Mouse (Mus musculus): ENCODE results near the gene Trio. TPM values are rescaled to one million over a fixed set of nuclear protein-coding genes. Genes with fewer than 3 reads are reported as not detected.

Gene Trio
- polyA plus RNA-seq, 1 experiment: 49.9 TPM

GRCm38 (mm10) chr15:27860439-27860838 lies 165.2 kb downstream of the Trio start:
- Histone ChIP-seq H3K4me1 (ENCODE audit: control insufficient read depth, insufficient read depth, low read length) (peaks cover 21% of the 10 kb centered on the region), H3K4me3 (ENCODE audit: insufficient read depth, low read length) (no peak overlapping the region), H3K27ac (ENCODE audit: insufficient read depth, low read depth, low read length) (no peak overlapping the region)
- TF ChIP-seq POLR2A (IDR thresholded peaks at IDR 0.05; ENCODE audit: borderline replicate concordance, low read depth, low read length): no peak
- no peak; the same call in 1 of the 2 replicates for TF ChIP-seq CTCF (IDR thresholded peaks at IDR 0.05; ENCODE audit: low read depth, low read length)

GRCm38 (mm10) chr15:27859590-27859989 lies 166.1 kb downstream of the Trio start:
- Histone ChIP-seq H3K4me3 (ENCODE audit: insufficient read depth, low read length) (no peak overlapping the region), H3K27ac (ENCODE audit: insufficient read depth, low read depth, low read length) (no peak overlapping the region), H3K4me1 (ENCODE audit: control insufficient read depth, insufficient read depth, low read length) (peaks cover 21% of the 10 kb centered on the region)
- TF ChIP-seq POLR2A (IDR thresholded peaks at IDR 0.05; ENCODE audit: borderline replicate concordance, low read depth, low read length) (no peak), CTCF (IDR thresholded peaks at IDR 0.05; ENCODE audit: low read depth, low read length) (no peak)

GRCm38 (mm10) chr15:27859115-27859514 lies 166.5 kb downstream of the Trio start:
- no peak overlapping the region for H3K27ac ChIP-seq (ENCODE audit: insufficient read depth, low read depth, low read length)
- no peak overlapping the region for H3K4me3 ChIP-seq (ENCODE audit: insufficient read depth, low read length)
- H3K4me1 ChIP-seq (ENCODE audit: control insufficient read depth, insufficient read depth, low read length): peaks cover 21% of the 10 kb centered on the region
- TF ChIP-seq CTCF (IDR thresholded peaks at IDR 0.05; ENCODE audit: low read depth, low read length): no peak
- TF ChIP-seq POLR2A (IDR thresholded peaks at IDR 0.05; ENCODE audit: borderline replicate concordance, low read depth, low read length): no peak

- H3K4me3 ChIP-seq (ENCODE audit: insufficient read depth, low read length): no peak overlapping the region
- TF ChIP-seq POLR2A (IDR thresholded peaks at IDR 0.05; ENCODE audit: borderline replicate concordance, low read depth, low read length): no peak
- TF ChIP-seq CTCF (IDR thresholded peaks at IDR 0.05; ENCODE audit: low read depth, low read length): no peak
- peaks cover 21% of the 10 kb centered on the region for H3K4me1 ChIP-seq (ENCODE audit: control insufficient read depth, insufficient read depth, low read length)
- H3K27ac ChIP-seq (ENCODE audit: insufficient read depth, low read depth, low read length): no peak overlapping the region
These were observed 167.3 kb downstream of the Trio start for GRCm38 (mm10) chr15:27858179-27858819.

GRCm38 (mm10) chr15:27857242-27857641 lies 168.4 kb downstream of the Trio start:
- TF ChIP-seq CTCF (IDR thresholded peaks at IDR 0.05; ENCODE audit: low read depth, low read length): no peak
- no peak for TF ChIP-seq POLR2A (IDR thresholded peaks at IDR 0.05; ENCODE audit: borderline replicate concordance, low read depth, low read length)
- H3K27ac ChIP-seq (ENCODE audit: insufficient read depth, low read depth, low read length): no peak overlapping the region
- H3K4me1 ChIP-seq (ENCODE audit: control insufficient read depth, insufficient read depth, low read length): peaks cover 13% of the 10 kb centered on the region
- 0 out of 2 replicates have a peak overlapping the region, but pooled peaks have one; percentile 8 for H3K4me3 ChIP-seq (ENCODE audit: insufficient read depth, low read length)

- Histone ChIP-seq H3K27ac (ENCODE audit: insufficient read depth, low read depth, low read length) (peak overlapping the region; percentile 53), H3K4me3 (ENCODE audit: insufficient read depth, low read length) (peak overlapping the region; percentile 68), H3K4me1 (ENCODE audit: control insufficient read depth, insufficient read depth, low read length) (peaks cover 13% of the 10 kb centered on the region)
- TF ChIP-seq POLR2A (IDR thresholded peaks at IDR 0.05; ENCODE audit: borderline replicate concordance, low read depth, low read length) (no peak), CTCF (IDR thresholded peaks at IDR 0.05; ENCODE audit: low read depth, low read length) (peak; percentile 73)
These were observed 169.4 kb downstream of the Trio start for GRCm38 (mm10) chr15:27856050-27856787.

GRCm38 (mm10) chr15:27851312-27851711 lies 174.3 kb downstream of the Trio start:
- no peak overlapping the region for H3K4me3 ChIP-seq (ENCODE audit: insufficient read depth, low read length)
- no peak overlapping the region for H3K27ac ChIP-seq (ENCODE audit: insufficient read depth, low read depth, low read length)
- H3K4me1 ChIP-seq (ENCODE audit: control insufficient read depth, insufficient read depth, low read length): no peaks in the 10 kb centered on the region
- TF ChIP-seq POLR2A (IDR thresholded peaks at IDR 0.05; ENCODE audit: borderline replicate concordance, low read depth, low read length) (no peak), CTCF (IDR thresholded peaks at IDR 0.05; ENCODE audit: low read depth, low read length) (no peak)

GRCm38 (mm10) chr15:27850904-27851303 lies 174.7 kb downstream of the Trio start:
- H3K4me1 ChIP-seq (ENCODE audit: control insufficient read depth, insufficient read depth, low read length): no peaks in the 10 kb centered on the region
- H3K4me3 ChIP-seq (ENCODE audit: insufficient read depth, low read length): no peak overlapping the region
- TF ChIP-seq CTCF (IDR thresholded peaks at IDR 0.05; ENCODE audit: low read depth, low read length) (peak; percentile 63; the same call in 1 of the 2 replicates), POLR2A (IDR thresholded peaks at IDR 0.05; ENCODE audit: borderline replicate concordance, low read depth, low read length) (no peak)
- H3K27ac ChIP-seq (ENCODE audit: insufficient read depth, low read depth, low read length): no peak overlapping the region

GRCm38 (mm10) chr15:27849910-27850309 lies 175.7 kb downstream of the Trio start:
- no peak for TF ChIP-seq CTCF (IDR thresholded peaks at IDR 0.05; ENCODE audit: low read depth, low read length)
- TF ChIP-seq POLR2A (IDR thresholded peaks at IDR 0.05; ENCODE audit: borderline replicate concordance, low read depth, low read length): no peak
- H3K27ac ChIP-seq (ENCODE audit: insufficient read depth, low read depth, low read length): no peak overlapping the region
- H3K4me1 ChIP-seq (ENCODE audit: control insufficient read depth, insufficient read depth, low read length): no peaks in the 10 kb centered on the region
- no peak overlapping the region for H3K4me3 ChIP-seq (ENCODE audit: insufficient read depth, low read length)

GRCm38 (mm10) chr15:27841696-27842095 lies 184.0 kb downstream of the Trio start:
- TF ChIP-seq CTCF (IDR thresholded peaks at IDR 0.05; ENCODE audit: low read depth, low read length) (no peak), POLR2A (IDR thresholded peaks at IDR 0.05; ENCODE audit: borderline replicate concordance, low read depth, low read length) (no peak)
- no peak overlapping the region for H3K4me3 ChIP-seq (ENCODE audit: insufficient read depth, low read length)
- no peaks in the 10 kb centered on the region for H3K4me1 ChIP-seq (ENCODE audit: control insufficient read depth, insufficient read depth, low read length)
- no peak overlapping the region for H3K27ac ChIP-seq (ENCODE audit: insufficient read depth, low read depth, low read length)
